Mouse (Mus musculus) cerebellum, adult 11 months (tissue): Measurements from ENCODE around the gene Mapk8.

Source experiments
- DNase-seq: peaks from one replicate; pipeline ENCODE4 v3.0.0; 2022

The Mapk8 gene

GRCm38 (mm10) chr14:33380830-33381457 lies 66.0 kb downstream of the Mapk8 start:
- peak; percentile 51 for DNase-seq

- DNase-seq: no peak
These were observed 68.2 kb downstream of the Mapk8 start for GRCm38 (mm10) chr14:33378723-33379122.

- DNase-seq: no peak
These were observed 69.7 kb downstream of the Mapk8 start for GRCm38 (mm10) chr14:33377211-33377610.

GRCm38 (mm10) chr14:33374089-33374488 lies 72.9 kb downstream of the Mapk8 start:
- DNase-seq: no peak

GRCm38 (mm10) chr14:33373271-33373670 lies 73.7 kb downstream of the Mapk8 start:
- DNase-seq: no peak

GRCm38 (mm10) chr14:33371248-33371647 lies 75.7 kb downstream of the Mapk8 start:
- DNase-seq: peak; percentile 54

GRCm38 (mm10) chr14:33370056-33370455 lies 76.9 kb downstream of the Mapk8 start:
- DNase-seq: no peak

- DNase-seq: peak; percentile 32
These were observed 77.6 kb downstream of the Mapk8 start for GRCm38 (mm10) chr14:33369375-33369774.

GRCm38 (mm10) chr14:33366891-33367777 lies 79.8 kb downstream of the Mapk8 start:
- no peak for DNase-seq

GRCm38 (mm10) chr14:33364061-33364460 lies 82.9 kb downstream of the Mapk8 start:
- DNase-seq: no peak

- no peak for DNase-seq
These were observed 83.3 kb downstream of the Mapk8 start for GRCm38 (mm10) chr14:33363611-33364010.

GRCm38 (mm10) chr14:33362807-33363206 lies 84.2 kb downstream of the Mapk8 start:
- DNase-seq: no peak

GRCm38 (mm10) chr14:33362122-33362521 lies 84.8 kb downstream of the Mapk8 start:
- DNase-seq: no peak

GRCm38 (mm10) chr14:33361546-33361945 lies 85.4 kb downstream of the Mapk8 start:
- DNase-seq: no peak

- no peak for DNase-seq
These were observed 88.1 kb downstream of the Mapk8 start for GRCm38 (mm10) chr14:33358891-33359290.

GRCm38 (mm10) chr14:33357600-33358368 lies 89.2 kb downstream of the Mapk8 start:
- no peak for DNase-seq

- no peak for DNase-seq
These were observed 91.7 kb downstream of the Mapk8 start for GRCm38 (mm10) chr14:33355276-33355675.

- DNase-seq: no peak
These were observed 94.1 kb downstream of the Mapk8 start for GRCm38 (mm10) chr14:33352890-33353289.

- DNase-seq: no peak
These were observed 94.8 kb downstream of the Mapk8 start for GRCm38 (mm10) chr14:33351984-33352722.

- no peak for DNase-seq
These were observed 95.9 kb downstream of the Mapk8 start for GRCm38 (mm10) chr14:33351019-33351418.

GRCm38 (mm10) chr14:33348146-33348545 lies 98.8 kb downstream of the Mapk8 start:
- DNase-seq: no peak

GRCm38 (mm10) chr14:33347738-33348137 lies 99.2 kb downstream of the Mapk8 start:
- no peak for DNase-seq

GRCm38 (mm10) chr14:33346546-33346945 lies 100.4 kb downstream of the Mapk8 start:
- no peak for DNase-seq
